Comparison of ENCODE assay signal across 8 mouse cellular contexts in genomic region chr4:95160912-95161669, GRCm38 (mm10).
DNase-seq lines count a peak whose midpoint lies in the region; ATAC-seq lines count a peak whose summit lies in the region.

No protein-coding gene starts in this region.

- 1% methylated on average over 53 of the region's 53 CpGs for WGBS in forebrain, embryonic 10.5 days
- under 1% methylated on average over 53 of the region's 53 CpGs for WGBS in heart, embryonic 15.5 days
- 1% methylated on average over 53 of the region's 53 CpGs for WGBS in liver, embryonic 13.5 days (ENCODE audit: insufficient replicate concordance)
- 2% methylated on average over 49 of the region's 53 CpGs for WGBS in stomach, embryonic 14.5 days

- peaks cover 25% of the 10 kb centered on the region for H3K4me1 ChIP-seq in forebrain, embryonic 10.5 days
- peaks cover 25% of the 10 kb centered on the region for H3K4me1 ChIP-seq in heart, embryonic 15.5 days (replicated peaks)
- H3K4me1 ChIP-seq in liver, embryonic 13.5 days (replicated peaks) = peaks cover 69% of the 10 kb centered on the region
- H3K4me1 ChIP-seq in stomach, embryonic 14.5 days (ENCODE audit: control insufficient read depth, insufficient read depth, low read length) = peaks cover 10% of the 10 kb centered on the region; the same call in 1 of the 2 replicates

- H3K36me3 ChIP-seq in forebrain, embryonic 10.5 days (replicated peaks) = no peaks in the 10 kb centered on the region
- no peaks in the 10 kb centered on the region for H3K36me3 ChIP-seq in heart, embryonic 15.5 days
- H3K36me3 ChIP-seq in liver, embryonic 13.5 days = no peaks in the 10 kb centered on the region
- H3K36me3 ChIP-seq in stomach, embryonic 14.5 days (ENCODE audit: control insufficient read depth, insufficient read depth, low read length) = no peaks in the 10 kb centered on the region

- peak overlapping the region; percentile 61 for H3K9ac ChIP-seq in heart, embryonic 15.5 days
- H3K9ac ChIP-seq in liver, embryonic 13.5 days = peak overlapping the region; percentile 86
- peak overlapping the region; percentile 57 for H3K9ac ChIP-seq in stomach, embryonic 14.5 days (replicated peaks; ENCODE audit: low read depth, low read length)

- H3K4me2 ChIP-seq in heart, embryonic 15.5 days = peak overlapping the region; percentile 75
- H3K4me2 ChIP-seq in liver, embryonic 13.5 days = peak overlapping the region; percentile 86
- H3K4me2 ChIP-seq in stomach, embryonic 14.5 days (replicated peaks; ENCODE audit: low read depth, low read length) = peak overlapping the region; percentile 53

- no peaks in the 10 kb centered on the region; the same call in 1 of the 2 replicates for H3K27me3 ChIP-seq in forebrain, embryonic 10.5 days (ENCODE audit: poor library complexity, severe bottlenecking)
- no peaks in the 10 kb centered on the region for H3K27me3 ChIP-seq in heart, embryonic 15.5 days
- no peaks in the 10 kb centered on the region for H3K27me3 ChIP-seq in liver, embryonic 13.5 days
- no peaks in the 10 kb centered on the region for H3K27me3 ChIP-seq in stomach, embryonic 14.5 days (ENCODE audit: control insufficient read depth, insufficient read depth, low read length)

- H3K4me3 ChIP-seq in forebrain, embryonic 10.5 days = peak overlapping the region; percentile 65
- H3K4me3 ChIP-seq in heart, embryonic 15.5 days = peak overlapping the region; percentile 60
- peak overlapping the region; percentile 69 for H3K4me3 ChIP-seq in liver, embryonic 13.5 days (replicated peaks)
- peak overlapping the region; percentile 41 for H3K4me3 ChIP-seq in stomach, embryonic 14.5 days (ENCODE audit: low read depth, low read length)

- no peaks in the 10 kb centered on the region for H3K9me3 ChIP-seq in forebrain, embryonic 10.5 days
- no peaks in the 10 kb centered on the region for H3K9me3 ChIP-seq in heart, embryonic 15.5 days (replicated peaks)
- H3K9me3 ChIP-seq in liver, embryonic 13.5 days (replicated peaks) = no peaks in the 10 kb centered on the region
- H3K9me3 ChIP-seq in stomach, embryonic 14.5 days (ENCODE audit: control insufficient read depth, low read depth, low read length) = no peaks in the 10 kb centered on the region

- peak overlapping the region; percentile 94 for H3K27ac ChIP-seq in forebrain, embryonic 10.5 days
- peak overlapping the region; percentile 96 for H3K27ac ChIP-seq in heart, embryonic 15.5 days
- H3K27ac ChIP-seq in liver, embryonic 13.5 days = peak overlapping the region; percentile 98
- peak overlapping the region; percentile 97 for H3K27ac ChIP-seq in stomach, embryonic 14.5 days (ENCODE audit: low read length)

- DNase-seq in CD8-positive naive resting alpha-beta T cell, adult 2 months (ENCODE audit: low read depth in 2 of 2, low spot score in 2 of 2) = peak; percentile 77 to 82
- DNase-seq in c-Kit-positive CD71-positive TER-119-negative erythroid progenitor cells, embryonic 14.5 days (ENCODE audit: low read depth) = peak; percentile 72
- peak; percentile 77 for DNase-seq in forebrain, embryonic 10.5 days (ENCODE audit: extremely low spot score, low spot score)
- peak; percentile 91 to 97 for DNase-seq in kidney, postnatal 25 days
- DNase-seq in liver, embryonic 13.5 days = peak; percentile 89
- DNase-seq in natural killer cell, adult 2 months (ENCODE audit: low spot score in 2 of 2) = peak; percentile 86 to 89

- peak; percentile 94 for ATAC-seq in heart, embryonic 15.5 days (replicated peaks; ENCODE audit: insufficient number of reproducible peaks, insufficient read depth, low FRiP score, low read depth)
- peak; percentile 96 for ATAC-seq in liver, embryonic 13.5 days (ENCODE audit: low read depth)
- ATAC-seq in stomach, embryonic 14.5 days (ENCODE audit: insufficient number of reproducible peaks, insufficient read depth, low FRiP score, low read depth) = peak; percentile 96

Comparison
In these comparisons a context has a peak if more than half of its experiments do, and no peak if none do; other contexts are left out.
1. Peak in every context shown above with its lines: DNase-seq, ATAC-seq, H3K4me3 ChIP-seq and H3K27ac ChIP-seq.